In the genomic region with DNA sequence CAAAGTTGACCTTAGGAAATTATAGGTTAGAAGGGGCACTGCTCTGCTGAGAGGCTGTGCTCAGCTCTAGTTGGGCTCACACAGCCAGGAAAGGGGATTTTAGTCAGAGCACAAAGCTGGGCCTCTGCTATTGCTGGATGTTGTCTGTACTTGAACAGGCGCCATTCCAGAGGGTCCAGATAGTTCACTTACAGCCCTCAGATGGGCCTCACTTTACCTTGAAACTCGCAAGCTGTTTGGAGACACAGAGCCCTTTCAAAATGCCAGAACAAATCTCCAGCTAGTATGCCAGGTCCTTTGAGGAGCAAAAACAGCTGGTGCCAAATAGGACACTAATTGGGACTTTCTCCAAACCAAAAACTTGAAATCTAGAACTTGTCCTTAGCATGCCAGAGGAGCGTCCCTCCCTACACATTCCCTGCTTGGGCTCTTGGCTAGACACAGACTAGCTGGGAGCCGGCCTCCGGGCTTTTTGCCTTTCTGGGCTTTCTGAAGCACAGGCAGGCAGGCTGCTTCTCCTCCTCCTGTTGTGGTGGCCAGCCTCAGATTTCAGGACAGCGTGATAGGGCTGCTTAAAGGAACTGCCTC, we compare ENCODE assay signal across 8 mouse cellular contexts.
A peak's percentile ranks its signal among the peaks of the same experiment; 100 is the strongest.
DNase-seq lines count a peak whose midpoint lies in the region; ATAC-seq lines count a peak whose summit lies in the region.

No protein-coding gene starts in this region.

- ATAC-seq in liver, embryonic 13.5 days (ENCODE audit: low read depth), result no peak
- ATAC-seq in forebrain, embryonic 16.5 days, result no peak

- no peaks in the 10 kb centered on the region for H3K9me3 ChIP-seq in liver, embryonic 13.5 days (replicated peaks)
- no peaks in the 10 kb centered on the region for H3K9me3 ChIP-seq in forebrain, embryonic 16.5 days (ENCODE audit: control insufficient read depth, low read length)

- no peaks in the 10 kb centered on the region for H3K27me3 ChIP-seq in liver, embryonic 13.5 days
- no peaks in the 10 kb centered on the region for H3K27me3 ChIP-seq in forebrain, embryonic 16.5 days (replicated peaks; ENCODE audit: control insufficient read depth, insufficient read depth, low read length)

- H3K36me3 ChIP-seq in liver, embryonic 13.5 days, result peaks cover 80% of the 10 kb centered on the region
- H3K36me3 ChIP-seq in forebrain, embryonic 16.5 days (ENCODE audit: control insufficient read depth, insufficient read depth), result peaks cover 15% of the 10 kb centered on the region

- intact Hi-C loops in heart, postnatal 10 days (cut with DNase I), result no loop called here

- peak; percentile 45 for DNase-seq in adrenal gland, adult 2 months
- DNase-seq in adrenal gland, adult 18-20 months (ENCODE audit: low spot score in 2 of 2), result no peak
- peak; percentile 50 for DNase-seq in ovary, adult 18-20 months (ENCODE audit: low spot score)
- no peak for DNase-seq in ovary, postnatal 14 days (ENCODE audit: low spot score)
- peak; percentile 73 for DNase-seq in heart, postnatal 10 days
- no peak for DNase-seq in liver, embryonic 13.5 days
- DNase-seq in testis, postnatal 14 days (ENCODE audit: low spot score), result peak; percentile 59

- WGBS in liver, embryonic 13.5 days (ENCODE audit: insufficient replicate concordance), result 76% methylated on average over 6 of the region's 6 CpGs
- WGBS in forebrain, embryonic 16.5 days, result 72% methylated on average over 6 of the region's 6 CpGs

- H3K27ac ChIP-seq in liver, embryonic 13.5 days, result peak overlapping the region; percentile 40; the same call in 1 of the 2 replicates
- no peak overlapping the region for H3K27ac ChIP-seq in forebrain, embryonic 16.5 days (ENCODE audit: low read length)

- no peak overlapping the region for H3K4me2 ChIP-seq in liver, embryonic 13.5 days
- H3K4me2 ChIP-seq in forebrain, embryonic 16.5 days (ENCODE audit: low read length), result no peak overlapping the region

- no peak overlapping the region for H3K9ac ChIP-seq in liver, embryonic 13.5 days
- no peak overlapping the region for H3K9ac ChIP-seq in forebrain, embryonic 16.5 days (replicated peaks; ENCODE audit: low read depth, low read length)

- H3K4me3 ChIP-seq in liver, embryonic 13.5 days (replicated peaks), result no peak overlapping the region
- H3K4me3 ChIP-seq in forebrain, embryonic 16.5 days (replicated peaks; ENCODE audit: low read length), result no peak overlapping the region

- H3K4me1 ChIP-seq in liver, embryonic 13.5 days (replicated peaks), result peaks cover 62% of the 10 kb centered on the region
- H3K4me1 ChIP-seq in forebrain, embryonic 16.5 days (replicated peaks; ENCODE audit: control insufficient read depth, insufficient read depth, low read length), result peaks cover 12% of the 10 kb centered on the region; the same call in 1 of the 2 replicates

Comparison
In these comparisons a context has a peak if more than half of its experiments do, and no peak if none do; other contexts are left out.
1. DNase-seq: peak in adrenal gland, adult 2 months (single experiment), ovary, adult 18-20 months (single experiment), heart, postnatal 10 days (2 of 2) and testis, postnatal 14 days (single experiment); none in adrenal gland, adult 18-20 months (0 of 2), ovary, postnatal 14 days (single experiment) and liver, embryonic 13.5 days (single experiment).